In genomic region chr4:134257198-134258009, GRCm38 (mm10) we compare ENCODE assay signal across 14 mouse cellular contexts. TPM values are rescaled to one million over a fixed set of nuclear protein-coding genes. Genes with fewer than 3 reads are reported as not detected.
DNase-seq lines count a peak whose midpoint lies in the region; ATAC-seq lines count a peak whose summit lies in the region.
"Had no signal": no experiment of that assay in that cellular context is flagged by ENCODE, and none has a peak within 500 bp of the region (broad histone marks: within the 10 kb centered on the region; RNA-seq: fewer than 3 reads in every experiment).

No protein-coding gene starts in this region.

- peaks cover 29 to 41% of the 10 kb centered on the region in 2 experiments for H3K4me1 ChIP-seq in heart, embryonic 14.5 days (ENCODE audit: control insufficient read depth in 2 of 2, insufficient read depth in 2 of 2, low read length in 2 of 2)
- peaks cover 38% of the 10 kb centered on the region for H3K4me1 ChIP-seq in midbrain, embryonic 11.5 days (ENCODE audit: control insufficient read depth, insufficient read depth, low read length)
- H3K4me1 ChIP-seq in midbrain, embryonic 15.5 days: peaks cover 13% of the 10 kb centered on the region; the same call in 1 of the 2 replicates
- H3K4me1 ChIP-seq in embryonic facial prominence, embryonic 14.5 days (ENCODE audit: control insufficient read depth, insufficient read depth, low read length): peaks cover 17% of the 10 kb centered on the region
- peaks cover 22% of the 10 kb centered on the region for H3K4me1 ChIP-seq in stomach, embryonic 15.5 days

- WGBS in heart, embryonic 14.5 days: 26% methylated on average over 11 of the region's 11 CpGs
- WGBS in midbrain, embryonic 11.5 days: 4% methylated on average over 11 of the region's 11 CpGs
- 13% methylated on average over 11 of the region's 11 CpGs for WGBS in midbrain, embryonic 15.5 days
- 18% methylated on average over 11 of the region's 11 CpGs for WGBS in embryonic facial prominence, embryonic 14.5 days
- WGBS in stomach, embryonic 15.5 days: 31% methylated on average over 11 of the region's 11 CpGs

- H3K4me2 ChIP-seq in heart, embryonic 14.5 days (ENCODE audit: low read length): peak overlapping the region; percentile 46
- H3K4me2 ChIP-seq in midbrain, embryonic 11.5 days: no peak overlapping the region
- H3K4me2 ChIP-seq in midbrain, embryonic 15.5 days: no peak overlapping the region
- H3K4me2 ChIP-seq in embryonic facial prominence, embryonic 14.5 days (ENCODE audit: low read depth, low read length): no peak overlapping the region
- H3K4me2 ChIP-seq in stomach, embryonic 15.5 days: no peak overlapping the region

- DNase-seq in heart, postnatal 14 days: no peak
- peak; percentile 92 for DNase-seq in midbrain, embryonic 11.5 days (ENCODE audit: low spot score, missing footprints)
- DNase-seq in embryonic facial prominence, embryonic 14.5 days (ENCODE audit: low spot score): peak; percentile 52
- DNase-seq in layer of hippocampus, adult 8-10 months (ENCODE audit: low spot score in 2 of 2): no peak
- DNase-seq in ovary, postnatal 10 days (ENCODE audit: low spot score): no peak
- DNase-seq: right cerebral cortex, postnatal 4 days had no signal

- peak overlapping the region; percentile 31 for H3K9ac ChIP-seq in heart, embryonic 14.5 days (ENCODE audit: low read length)
- 0 out of 2 replicates have a peak overlapping the region, but pooled peaks have one; percentile 2 for H3K9ac ChIP-seq in midbrain, embryonic 11.5 days (ENCODE audit: low read length)
- no peak overlapping the region for H3K9ac ChIP-seq in midbrain, embryonic 15.5 days
- H3K9ac ChIP-seq in embryonic facial prominence, embryonic 14.5 days (ENCODE audit: low read depth, low read length): no peak overlapping the region
- H3K9ac ChIP-seq in stomach, embryonic 15.5 days: no peak overlapping the region

- H3K27ac ChIP-seq in heart, embryonic 14.5 days (replicated peaks in 1 of 2; ENCODE audit: control insufficient read depth in 1 of 2, insufficient read depth in 1 of 2, low read depth in 2 of 2, low read length in 2 of 2): peak overlapping the region in 1 of 2 experiments; percentile 59; a peak in 3 of 4 replicates
- no peak overlapping the region for H3K27ac ChIP-seq in midbrain, embryonic 11.5 days (ENCODE audit: low read depth, low read length)
- no peak overlapping the region for H3K27ac ChIP-seq in midbrain, embryonic 15.5 days
- 0 out of 2 replicates have a peak overlapping the region, but pooled peaks have one; percentile 33 for H3K27ac ChIP-seq in embryonic facial prominence, embryonic 14.5 days (replicated peaks; ENCODE audit: low read depth, low read length)
- peak overlapping the region; percentile 16; the same call in 1 of the 2 replicates for H3K27ac ChIP-seq in stomach, embryonic 15.5 days
- H3K27ac ChIP-seq: hindbrain, embryonic 12.5 days had no signal

- peaks cover 7% of the 10 kb centered on the region for H3K27me3 ChIP-seq in heart, embryonic 14.5 days (ENCODE audit: control insufficient read depth, insufficient read depth, low read length)
- H3K27me3 ChIP-seq in midbrain, embryonic 11.5 days (ENCODE audit: control insufficient read depth, insufficient read depth, low read length): peaks cover 17% of the 10 kb centered on the region
- peaks cover 35% of the 10 kb centered on the region for H3K27me3 ChIP-seq in midbrain, embryonic 15.5 days (replicated peaks)
- H3K27me3 ChIP-seq in embryonic facial prominence, embryonic 14.5 days (replicated peaks; ENCODE audit: control insufficient read depth, insufficient read depth, low read length): peaks cover 35% of the 10 kb centered on the region
- H3K27me3 ChIP-seq in stomach, embryonic 15.5 days (replicated peaks): peaks cover 12% of the 10 kb centered on the region

- H3K4me3 ChIP-seq in heart, embryonic 14.5 days (ENCODE audit: control insufficient read depth in 1 of 2, insufficient read depth in 1 of 2, low read depth in 1 of 2, low read length in 2 of 2): no peak overlapping the region
- no peak overlapping the region for H3K4me3 ChIP-seq in midbrain, embryonic 11.5 days (ENCODE audit: low read depth, low read length)
- H3K4me3 ChIP-seq in midbrain, embryonic 15.5 days: no peak overlapping the region
- H3K4me3 ChIP-seq in embryonic facial prominence, embryonic 14.5 days (ENCODE audit: low read depth, low read length): no peak overlapping the region
- H3K4me3 ChIP-seq in stomach, embryonic 15.5 days (replicated peaks): no peak overlapping the region
- H3K4me3 ChIP-seq: hindbrain, embryonic 12.5 days had no signal

- intact Hi-C loops in heart, postnatal 14 days (cut with DNase I): loop anchor here (10.0 kb wide), 1 partner anchor 217 kb away; no protein-coding TSS in a partner anchor

- no peaks in the 10 kb centered on the region for H3K9me3 ChIP-seq in heart, embryonic 14.5 days (ENCODE audit: control insufficient read depth, low read length)
- H3K9me3 ChIP-seq in midbrain, embryonic 11.5 days (ENCODE audit: control insufficient read depth, low read length): no peaks in the 10 kb centered on the region
- no peaks in the 10 kb centered on the region for H3K9me3 ChIP-seq in midbrain, embryonic 15.5 days
- no peaks in the 10 kb centered on the region for H3K9me3 ChIP-seq in embryonic facial prominence, embryonic 14.5 days (ENCODE audit: control insufficient read depth, low read length)
- H3K9me3 ChIP-seq in stomach, embryonic 15.5 days: no peaks in the 10 kb centered on the region
- H3K9me3 ChIP-seq: hindbrain, embryonic 12.5 days had no signal

- no peaks in the 10 kb centered on the region for H3K36me3 ChIP-seq in heart, embryonic 14.5 days (ENCODE audit: control insufficient read depth, insufficient read depth, low read length)
- H3K36me3 ChIP-seq in midbrain, embryonic 11.5 days (ENCODE audit: control insufficient read depth, insufficient read depth, low read length): no peaks in the 10 kb centered on the region
- no peaks in the 10 kb centered on the region for H3K36me3 ChIP-seq in midbrain, embryonic 15.5 days (replicated peaks)
- no peaks in the 10 kb centered on the region for H3K36me3 ChIP-seq in embryonic facial prominence, embryonic 14.5 days (ENCODE audit: control insufficient read depth, insufficient read depth, low read length)
- H3K36me3 ChIP-seq in stomach, embryonic 15.5 days: no peaks in the 10 kb centered on the region
- H3K36me3 ChIP-seq: hindbrain, embryonic 12.5 days had no signal

- no peak for ATAC-seq in heart, embryonic 14.5 days (ENCODE audit: insufficient number of reproducible peaks, insufficient read depth, low FRiP score, low read depth)
- 0 out of 2 replicates have a peak, but pooled peaks have one; percentile 28 for ATAC-seq in midbrain, embryonic 11.5 days (ENCODE audit: low FRiP score)
- ATAC-seq in midbrain, embryonic 15.5 days (replicated peaks): no peak
- ATAC-seq in embryonic facial prominence, embryonic 14.5 days (ENCODE audit: low read depth): no peak
- ATAC-seq in stomach, embryonic 15.5 days (ENCODE audit: insufficient read depth, low FRiP score, low read depth): no peak

RNA-seq across cellular contexts. Expression of gene Grrp1, which starts 3.5 kb away (rescaled TPM):
- 4.4 and 6.2 TPM in 2 replicates for polyA plus RNA-seq in heart, embryonic 14.5 days (2014; fragmentation: Nextera tagmentation; extraction: Ambion mirVana)
- 10 to 100 TPM in 1 of 2 experiments, 1 to 10 TPM in 1; 8.6 to 13.8 TPM for total RNA-seq in heart, postnatal 14 days (2021)
- polyA plus RNA-seq in midbrain, embryonic 11.5 days (2014; fragmentation: Nextera tagmentation; extraction: Ambion mirVana): 4.2 and 5.1 TPM in 2 replicates
- 13.6 and 14.4 TPM in 2 replicates for polyA plus RNA-seq in midbrain, embryonic 15.5 days (2015; fragmentation: Nextera tagmentation; extraction: Ambion mirVana)
- 6.8 and 7.4 TPM in 2 replicates for polyA plus RNA-seq in embryonic facial prominence, embryonic 14.5 days (2014; fragmentation: Nextera tagmentation; extraction: Ambion mirVana)
- polyA plus RNA-seq in stomach, embryonic 15.5 days (2015; fragmentation: Nextera tagmentation; extraction: Ambion mirVana): 4.2 and 5.2 TPM in 2 replicates
- 1 to 10 TPM; 3.3 to 4.8 (median 3.5) TPM for total RNA-seq in layer of hippocampus, adult 8-10 months (2022)
- total RNA-seq: megakaryocyte progenitor cell, adult 5-6 weeks had no signal

RNA-seq across cellular contexts. Expression of gene Gm30191, which starts 10.7 kb away (rescaled TPM):
- not detected in 2 replicates for polyA plus RNA-seq in heart, embryonic 14.5 days (2014; fragmentation: Nextera tagmentation; extraction: Ambion mirVana)
- total RNA-seq in heart, postnatal 14 days (2021): not detected
- polyA plus RNA-seq in midbrain, embryonic 11.5 days (2014; fragmentation: Nextera tagmentation; extraction: Ambion mirVana): 0.22 TPM in 1 of 2 replicates, not detected in the other
- not detected in 2 replicates for polyA plus RNA-seq in midbrain, embryonic 15.5 days (2015; fragmentation: Nextera tagmentation; extraction: Ambion mirVana)
- 0.28 TPM in 1 of 2 replicates, not detected in the other for polyA plus RNA-seq in embryonic facial prominence, embryonic 14.5 days (2014; fragmentation: Nextera tagmentation; extraction: Ambion mirVana)
- not detected in 2 replicates for polyA plus RNA-seq in stomach, embryonic 15.5 days (2015; fragmentation: Nextera tagmentation; extraction: Ambion mirVana)
- not detected for total RNA-seq in layer of hippocampus, adult 8-10 months (2022)
- total RNA-seq: left cerebral cortex, postnatal 25 days; megakaryocyte progenitor cell, adult 5-6 weeks had no signal
- polyA plus RNA-seq: frontal cortex, adult 2 months; neural tube, embryonic 14.5 days had no signal

RNA-seq across cellular contexts. Expression of gene Zfp593, which starts 12.0 kb away (rescaled TPM):
- 8.6 and 9.1 TPM in 2 replicates for polyA plus RNA-seq in heart, embryonic 14.5 days (2014; fragmentation: Nextera tagmentation; extraction: Ambion mirVana)
- total RNA-seq in heart, postnatal 14 days (2021): 1 to 10 TPM; 2.4 to 3.3 TPM
- polyA plus RNA-seq in midbrain, embryonic 11.5 days (2014; fragmentation: Nextera tagmentation; extraction: Ambion mirVana): 16.8 and 17.0 TPM in 2 replicates
- polyA plus RNA-seq in midbrain, embryonic 15.5 days (2015; fragmentation: Nextera tagmentation; extraction: Ambion mirVana): 13.0 and 15.3 TPM in 2 replicates
- polyA plus RNA-seq in embryonic facial prominence, embryonic 14.5 days (2014; fragmentation: Nextera tagmentation; extraction: Ambion mirVana): 13.7 and 15.7 TPM in 2 replicates
- polyA plus RNA-seq in stomach, embryonic 15.5 days (2015; fragmentation: Nextera tagmentation; extraction: Ambion mirVana): 15.1 and 15.9 TPM in 2 replicates
- 10 to 100 TPM in 3 of 4 experiments, 1 to 10 TPM in 1; 9.7 to 11.6 (median 11.2) TPM for total RNA-seq in layer of hippocampus, adult 8-10 months (2022)

RNA-seq across cellular contexts. Expression of gene E130218I03Rik, which starts 13.9 kb away (rescaled TPM):
- polyA plus RNA-seq in heart, embryonic 14.5 days (2014; fragmentation: Nextera tagmentation; extraction: Ambion mirVana): 0.20 TPM in 1 of 2 replicates, not detected in the other
- total RNA-seq in heart, postnatal 14 days (2021): not detected
- polyA plus RNA-seq in midbrain, embryonic 11.5 days (2014; fragmentation: Nextera tagmentation; extraction: Ambion mirVana): 0.37 TPM in 1 of 2 replicates, not detected in the other
- 0.19 and 0.30 TPM in 2 replicates for polyA plus RNA-seq in midbrain, embryonic 15.5 days (2015; fragmentation: Nextera tagmentation; extraction: Ambion mirVana)
- polyA plus RNA-seq in embryonic facial prominence, embryonic 14.5 days (2014; fragmentation: Nextera tagmentation; extraction: Ambion mirVana): 0.29 and 0.67 TPM in 2 replicates
- polyA plus RNA-seq in stomach, embryonic 15.5 days (2015; fragmentation: Nextera tagmentation; extraction: Ambion mirVana): 0.28 and 0.37 TPM in 2 replicates
- not detected for total RNA-seq in layer of hippocampus, adult 8-10 months (2022)
- total RNA-seq: left cerebral cortex, postnatal 25 days; megakaryocyte progenitor cell, adult 5-6 weeks had no signal
- polyA plus RNA-seq: frontal cortex, adult 2 months; neural tube, embryonic 14.5 days had no signal

RNA-seq across cellular contexts. Expression of gene Cnksr1, which starts 19.2 kb away (rescaled TPM):
- 0.57 and 0.62 TPM in 2 replicates for polyA plus RNA-seq in heart, embryonic 14.5 days (2014; fragmentation: Nextera tagmentation; extraction: Ambion mirVana)
- total RNA-seq in heart, postnatal 14 days (2021): 1 to 10 TPM; 2.3 to 3.2 TPM
- 0.05 TPM in 1 of 2 replicates, not detected in the other for polyA plus RNA-seq in midbrain, embryonic 11.5 days (2014; fragmentation: Nextera tagmentation; extraction: Ambion mirVana)
- 0.42 TPM in 1 of 2 replicates, not detected in the other for polyA plus RNA-seq in midbrain, embryonic 15.5 days (2015; fragmentation: Nextera tagmentation; extraction: Ambion mirVana)
- 2.4 and 2.6 TPM in 2 replicates for polyA plus RNA-seq in embryonic facial prominence, embryonic 14.5 days (2014; fragmentation: Nextera tagmentation; extraction: Ambion mirVana)
- polyA plus RNA-seq in stomach, embryonic 15.5 days (2015; fragmentation: Nextera tagmentation; extraction: Ambion mirVana): 7.7 and 10.0 TPM in 2 replicates
- total RNA-seq in layer of hippocampus, adult 8-10 months (2022): under 1 TPM; 0.51 to 0.89 (median 0.79) TPM
- total RNA-seq: megakaryocyte progenitor cell, adult 5-6 weeks had no signal

Comparison
In these comparisons a context has a peak if more than half of its experiments do, and no peak if none do; other contexts are left out.
1. H3K9ac ChIP-seq: peak in heart, embryonic 14.5 days (single experiment) and midbrain, embryonic 11.5 days (single experiment); none in midbrain, embryonic 15.5 days (single experiment), embryonic facial prominence, embryonic 14.5 days (single experiment) and stomach, embryonic 15.5 days (single experiment).
2. H3K27ac ChIP-seq: peak in embryonic facial prominence, embryonic 14.5 days (single experiment) and stomach, embryonic 15.5 days (single experiment); none in midbrain, embryonic 11.5 days (single experiment) and midbrain, embryonic 15.5 days (single experiment).
3. DNase-seq: peak in midbrain, embryonic 11.5 days (single experiment) and embryonic facial prominence, embryonic 14.5 days (single experiment); none in heart, postnatal 14 days (0 of 2), layer of hippocampus, adult 8-10 months (0 of 2) and ovary, postnatal 10 days (single experiment).